Mouse (Mus musculus): ENCODE results near the gene Ffar3. TPM values are rescaled to one million over a fixed set of nuclear protein-coding genes. Genes with fewer than 3 reads are reported as not detected.

The Ffar3 gene
- not detected for polyA plus RNA-seq (2017; shearing (Covaris generic))

DNA sequence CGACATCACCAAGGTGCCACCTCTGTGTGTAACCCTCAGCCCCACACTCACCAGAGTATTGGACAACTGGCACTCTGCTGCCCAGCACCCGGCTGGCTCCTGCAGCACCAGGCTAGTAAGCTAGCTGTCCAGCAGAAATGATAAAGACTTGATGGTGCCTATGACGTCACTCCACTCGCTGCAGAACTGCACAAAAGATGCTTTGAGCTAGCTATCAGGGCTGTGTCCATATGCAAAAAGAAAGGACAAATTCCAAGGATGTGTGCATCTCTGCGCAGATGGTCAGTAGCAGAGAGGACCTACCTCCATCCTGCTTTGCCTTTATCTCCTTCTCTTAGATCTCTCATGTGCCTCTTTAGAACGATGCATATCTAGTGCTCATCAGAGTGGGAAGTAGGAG, at the start of gene Ffar3:
Gene Ffar3, minus strand, starts transcription at position 101 of the 400 bp plus-strand sequence.

DNA sequence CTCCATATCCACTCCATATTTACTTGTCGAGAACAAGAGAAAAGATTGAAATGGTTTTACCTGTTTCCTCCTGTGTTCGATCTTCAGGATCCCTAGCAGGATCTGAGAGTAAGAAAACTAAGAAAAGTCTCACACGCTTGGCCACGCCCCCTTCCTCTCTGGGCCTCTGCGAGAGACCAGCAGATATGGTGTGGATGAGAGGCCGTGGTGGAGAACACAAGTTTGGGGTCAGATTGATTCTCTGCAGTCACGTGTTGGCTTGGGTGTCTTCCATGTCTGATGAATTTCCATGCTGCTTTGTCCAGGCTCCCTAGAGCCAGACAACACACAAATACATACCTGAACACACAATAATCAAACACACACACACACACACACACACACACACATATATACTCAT, 24.2 kb upstream of the Ffar3 start, which contains the start of gene Cd22:
Gene Cd22, minus strand, starts transcription at position 167 of the 400 bp plus-strand sequence.

DNA sequence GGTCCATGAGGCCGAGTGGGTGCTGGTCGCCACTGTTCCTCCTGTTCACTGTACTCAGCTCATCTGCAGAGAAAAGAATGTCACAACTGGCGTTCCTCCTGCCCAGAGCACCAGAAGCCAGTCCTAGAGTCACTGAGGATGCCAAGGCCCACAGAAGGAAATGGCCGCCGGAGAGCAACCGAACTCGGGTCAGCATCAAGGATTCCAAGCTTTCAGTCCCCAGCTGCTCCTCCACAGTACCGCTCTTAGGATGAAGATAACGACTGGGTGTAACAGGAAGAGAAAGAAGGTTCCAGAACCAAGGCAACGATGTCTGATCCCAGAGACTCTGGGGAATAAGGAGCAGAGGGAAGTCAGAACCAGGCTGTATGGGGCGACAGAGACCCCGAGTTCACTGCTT, 5.5 kb upstream of the Ffar3 start, which contains the start of gene Ffar1:
Gene Ffar1, minus strand, starts transcription at position 101 of the 400 bp plus-strand sequence.

DNA sequence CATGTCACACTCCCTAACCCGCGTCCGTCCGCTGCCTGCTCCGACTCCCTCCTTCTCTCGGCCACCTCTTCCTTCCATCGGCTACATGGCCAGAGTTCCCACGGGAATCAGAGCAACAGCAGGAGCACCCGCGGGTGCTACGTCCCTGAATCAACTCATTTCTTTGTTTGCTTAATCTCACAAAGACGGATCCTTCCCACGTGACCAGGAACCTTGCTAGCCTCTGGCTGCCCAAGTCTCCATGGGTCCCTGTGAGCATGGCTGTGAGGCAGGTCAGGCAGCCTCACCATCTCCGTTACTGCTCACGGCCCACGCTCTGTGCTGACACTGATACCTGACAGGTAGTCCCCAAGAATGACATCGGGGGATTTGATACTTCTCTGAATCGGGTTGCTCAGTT, 32.3 kb downstream of the Ffar3 start, which contains the start of gene Ffar2:
Gene Ffar2, minus strand, starts transcription at position 101 of the 400 bp plus-strand sequence.

Other genes starting within 250 kb of the Ffar3 start
- gene Upk1a, start 243.3 kb downstream of the Ffar3 start, polyA plus RNA-seq (2017; shearing (Covaris generic)), result 0.45 TPM
- gene Cox6b1, start 230.0 kb downstream of the Ffar3 start, polyA plus RNA-seq (2017; shearing (Covaris generic)), result 808 TPM
- not detected for gene Etv2, start 220.3 kb downstream of the Ffar3 start, polyA plus RNA-seq (2017; shearing (Covaris generic))
- 206 TPM for gene Rbm42, start 205.9 kb downstream of the Ffar3 start, polyA plus RNA-seq (2017; shearing (Covaris generic))
- gene Haus5, start 191.2 kb downstream of the Ffar3 start, polyA plus RNA-seq (2017; shearing (Covaris generic)), result 31.3 TPM
- not detected for gene Pmis2, start 184.6 kb downstream of the Ffar3 start, polyA plus RNA-seq (2017; shearing (Covaris generic))
- not detected for gene 2200002J24Rik, start 157.3 kb downstream of the Ffar3 start, polyA plus RNA-seq (2017; shearing (Covaris generic))
- not detected for gene Atp4a, start 144.0 kb downstream of the Ffar3 start, polyA plus RNA-seq (2017; shearing (Covaris generic))
- 109 TPM for gene Tmem147, start 126.6 kb downstream of the Ffar3 start, polyA plus RNA-seq (2017; shearing (Covaris generic))
- 0.32 TPM for gene Gapdhs, start 112.5 kb downstream of the Ffar3 start, polyA plus RNA-seq (2017; shearing (Covaris generic))
- gene Sbsn, start 104.7 kb downstream of the Ffar3 start, polyA plus RNA-seq (2017; shearing (Covaris generic)), result 1.5 TPM
- not detected for gene Dmkn, start 92.4 kb downstream of the Ffar3 start, polyA plus RNA-seq (2017; shearing (Covaris generic))
- gene Krtdap, start 68.3 kb downstream of the Ffar3 start, polyA plus RNA-seq (2017; shearing (Covaris generic)), result not detected
- not detected for gene Ffar2, start 32.4 kb downstream of the Ffar3 start, polyA plus RNA-seq (2017; shearing (Covaris generic))
- gene Ffar1, start 5.4 kb upstream of the Ffar3 start, polyA plus RNA-seq (2017; shearing (Covaris generic)), result not detected
- gene Cd22, start 24.2 kb upstream of the Ffar3 start, polyA plus RNA-seq (2017; shearing (Covaris generic)), result 16.4 TPM
- not detected for gene Mag, start 58.7 kb upstream of the Ffar3 start, polyA plus RNA-seq (2017; shearing (Covaris generic))
- not detected for gene Hamp2, start 68.5 kb upstream of the Ffar3 start, polyA plus RNA-seq (2017; shearing (Covaris generic))
- gene Hamp, start 87.9 kb upstream of the Ffar3 start, polyA plus RNA-seq (2017; shearing (Covaris generic)), result not detected
- 7.3 TPM for gene Usf2, start 100.6 kb upstream of the Ffar3 start, polyA plus RNA-seq (2017; shearing (Covaris generic))
- gene Lsr, start 117.3 kb upstream of the Ffar3 start, polyA plus RNA-seq (2017; shearing (Covaris generic)), result 4.5 TPM
- gene Fam187b, start 117.6 kb upstream of the Ffar3 start, polyA plus RNA-seq (2017; shearing (Covaris generic)), result 1.1 TPM
- 1,832 TPM for gene Fxyd5, start 186.3 kb upstream of the Ffar3 start, polyA plus RNA-seq (2017; shearing (Covaris generic))
- not detected for gene Fxyd7, start 195.3 kb upstream of the Ffar3 start, polyA plus RNA-seq (2017; shearing (Covaris generic))
- gene Fxyd1, start 201.0 kb upstream of the Ffar3 start, polyA plus RNA-seq (2017; shearing (Covaris generic)), result not detected
- gene Lgi4, start 203.2 kb upstream of the Ffar3 start, polyA plus RNA-seq (2017; shearing (Covaris generic)), result 0.16 TPM
- gene Fxyd3, start 220.5 kb upstream of the Ffar3 start, polyA plus RNA-seq (2017; shearing (Covaris generic)), result not detected